Mouse (Mus musculus) forebrain, embryonic 11.5 days (tissue): ENCODE results near the gene Aatf. TPM values are rescaled to one million over a fixed set of nuclear protein-coding genes. Genes with fewer than 3 reads are reported as not detected.

Experiments used
- ATAC-seq: fragments of 200-750 bp; cut with Nextera tagmentation; replicated peaks from 2 replicates; pipeline ENCODE4 v1.8.0; 2017; ENCODE audit warnings: moderate TSS enrichment; ENCODE audit not compliant: low FRiP score
- DNase-seq: peaks from one replicate; pipeline ENCODE4 v3.0.0-alpha.2; 2017; ENCODE audit warnings: low spot score
- H3K27ac ChIP-seq: fragments of 300-500 bp; sonication (generic); 2 replicates; pipeline ENCODE4 v1.5.1; 2014; ENCODE audit warnings: low read depth, low read length
- H3K27me3 ChIP-seq: fragments of 300-500 bp; sonication (generic); 2 replicates; pipeline ENCODE4 v1.6.1; 2014; ENCODE audit warnings: mild to moderate bottlenecking, low read length, mixed read lengths; ENCODE audit not compliant: control insufficient read depth, insufficient read depth
- H3K36me3 ChIP-seq: fragments of 300-500 bp; sonication (generic); 2 replicates; pipeline ENCODE4 v1.6.1; 2014; ENCODE audit warnings: mild to moderate bottlenecking, low read length, moderate library complexity, mixed read lengths; ENCODE audit not compliant: control insufficient read depth, insufficient read depth
- H3K4me1 ChIP-seq: fragments of 300-500 bp; sonication (generic); replicated peaks from 2 replicates; pipeline ENCODE4 v1.6.1; 2014; ENCODE audit warnings: low read length, mixed read lengths; ENCODE audit not compliant: control insufficient read depth, insufficient read depth
- H3K4me2 ChIP-seq: fragments of 300-500 bp; sonication (generic); 2 replicates; pipeline ENCODE4 v1.6.1; 2014; ENCODE audit warnings: low read depth, mild to moderate bottlenecking, low read length, moderate library complexity, mixed read lengths; ENCODE audit not compliant: severe bottlenecking
- H3K4me3 ChIP-seq: fragments of 300-500 bp; sonication (generic); 2 replicates; pipeline ENCODE4 v1.5.1; 2014; ENCODE audit warnings: low read depth, low read length
- H3K9ac ChIP-seq: fragments of 300-500 bp; sonication (generic); 2 replicates; pipeline ENCODE4 v1.6.1; 2014; ENCODE audit warnings: low read length
- H3K9me3 ChIP-seq: fragments of 300-500 bp; sonication (generic); 2 replicates; pipeline ENCODE4 v1.6.1; 2016; ENCODE audit warnings: low read length, mixed read lengths; ENCODE audit not compliant: control insufficient read depth
- WGBS: fragments of 180-500 bp; shearing (Covaris S2); extraction: QIAGEN DNeasy Blood & Tissue Kit; methylation state at CpG from one replicate; pipeline ENCODE4 v1.1.7; 2014; 5-methylcytosine and 5-hydroxymethylcytosine counted together
- polyA plus RNA-seq: library from polyadenylated mRNA; unstranded; fragments of >200 nt; fragmentation: Nextera tagmentation; extraction: Ambion mirVana; gene quantifications from 2 replicates; pipeline ENCODE4 v1.2.1, GENCODE M21; 2014

Gene Aatf
- polyA plus RNA-seq, 1 experiment from 2014 or later: 53.6 TPM

DNA sequence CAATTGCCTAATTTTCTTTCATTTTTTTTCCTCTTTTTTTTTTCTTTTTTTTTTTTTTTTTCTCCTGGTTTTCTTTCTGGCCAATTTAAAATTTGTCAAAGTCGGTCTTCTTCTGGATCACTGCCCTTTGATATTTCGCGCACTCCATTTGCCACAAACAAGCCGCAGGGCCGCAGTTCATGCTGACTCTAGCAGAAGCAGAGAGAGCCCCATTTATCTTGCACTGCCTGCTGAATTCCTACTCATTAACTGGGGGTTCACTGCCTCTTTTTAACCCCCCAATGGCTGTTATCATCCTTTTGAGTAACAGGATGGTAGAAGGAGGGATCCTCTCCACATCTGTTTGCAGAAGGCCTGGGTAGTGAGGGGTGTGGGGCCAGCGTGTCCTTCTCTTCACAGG, 129.4 kb downstream of the Aatf start:
- Histone ChIP-seq H3K9ac (no peak overlapping the region), H3K4me1 (peaks cover 9% of the 10 kb centered on the region; the same call in 1 of the 2 replicates), H3K27me3 (no peaks in the 10 kb centered on the region), H3K36me3 (no peaks in the 10 kb centered on the region), H3K27ac (no peak overlapping the region), H3K4me2 (no peak overlapping the region), H3K4me3 (no peak overlapping the region), H3K9me3 (no peaks in the 10 kb centered on the region)
- no peak for ATAC-seq
- WGBS: 49% methylated on average over 6 of the region's 6 CpGs
- DNase-seq: no peak

- WGBS: 29% methylated on average over 13 of the region's 13 CpGs
- no peak overlapping the region for H3K9ac ChIP-seq
- DNase-seq: no peak
- peaks cover 9% of the 10 kb centered on the region; the same call in 1 of the 2 replicates for H3K4me1 ChIP-seq
- H3K4me3 ChIP-seq: no peak overlapping the region
- no peak overlapping the region for H3K4me2 ChIP-seq
- H3K27ac ChIP-seq: peak overlapping the region; percentile 63; the same call in 1 of the 2 replicates
- ATAC-seq: peak; percentile 46; the same call in 1 of the 2 replicates
- H3K27me3 ChIP-seq: no peaks in the 10 kb centered on the region
- H3K36me3 ChIP-seq: no peaks in the 10 kb centered on the region
- no peaks in the 10 kb centered on the region for H3K9me3 ChIP-seq
Observed at GRCm38 (mm10) chr11:84382450-84382849, 130.9 kb downstream of the Aatf start.

DNA sequence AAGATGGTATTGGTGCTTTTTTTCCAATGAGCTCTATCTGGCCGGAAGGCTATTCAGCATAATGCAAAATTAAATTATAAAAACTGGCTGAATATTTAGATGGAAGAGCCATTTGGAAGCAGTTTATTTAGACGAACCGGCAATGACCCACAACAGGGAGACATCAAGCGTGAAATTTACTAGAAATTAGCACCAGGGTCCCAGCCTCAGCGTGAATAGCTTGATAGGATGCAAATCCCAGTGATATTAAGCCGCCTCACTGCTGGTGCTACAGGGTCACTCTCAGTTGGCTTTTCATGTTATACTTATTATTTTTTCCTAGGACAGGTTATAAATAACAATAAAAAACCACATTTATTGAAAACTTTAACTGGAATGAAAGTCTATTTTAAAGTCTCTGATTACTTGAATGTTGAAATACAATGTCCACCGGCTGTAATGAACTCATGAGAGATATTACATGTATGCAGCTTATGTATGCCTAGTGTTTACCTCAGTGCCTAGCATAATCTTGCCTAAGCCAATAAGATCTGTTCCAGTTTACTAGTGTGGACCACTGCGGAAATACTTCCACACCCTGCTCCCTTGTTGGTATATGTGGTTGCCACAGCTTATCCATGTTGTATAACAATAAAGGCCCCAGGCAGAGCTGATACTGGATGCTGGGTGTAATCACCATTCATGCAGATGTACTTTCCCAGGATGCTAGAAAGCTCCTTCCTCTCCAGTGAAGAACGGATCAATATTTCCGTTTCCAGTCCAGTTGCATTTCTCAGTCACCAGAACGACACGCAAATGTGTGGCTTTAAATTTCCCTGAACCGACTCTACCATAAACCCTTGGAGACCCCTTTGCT, 136.6 kb downstream of the Aatf start:
- Histone ChIP-seq H3K4me1 (peaks cover 7% of the 10 kb centered on the region; the same call in 1 of the 2 replicates), H3K36me3 (no peaks in the 10 kb centered on the region), H3K4me3 (no peak overlapping the region), H3K27ac (peak overlapping the region; percentile 72), H3K4me2 (no peak overlapping the region), H3K9me3 (no peaks in the 10 kb centered on the region), H3K27me3 (no peaks in the 10 kb centered on the region; the same call in 1 of the 2 replicates), H3K9ac (no peak overlapping the region)
- no peak for ATAC-seq
- no peak for DNase-seq
- WGBS: 56% methylated on average over 13 of the region's 13 CpGs

DNA sequence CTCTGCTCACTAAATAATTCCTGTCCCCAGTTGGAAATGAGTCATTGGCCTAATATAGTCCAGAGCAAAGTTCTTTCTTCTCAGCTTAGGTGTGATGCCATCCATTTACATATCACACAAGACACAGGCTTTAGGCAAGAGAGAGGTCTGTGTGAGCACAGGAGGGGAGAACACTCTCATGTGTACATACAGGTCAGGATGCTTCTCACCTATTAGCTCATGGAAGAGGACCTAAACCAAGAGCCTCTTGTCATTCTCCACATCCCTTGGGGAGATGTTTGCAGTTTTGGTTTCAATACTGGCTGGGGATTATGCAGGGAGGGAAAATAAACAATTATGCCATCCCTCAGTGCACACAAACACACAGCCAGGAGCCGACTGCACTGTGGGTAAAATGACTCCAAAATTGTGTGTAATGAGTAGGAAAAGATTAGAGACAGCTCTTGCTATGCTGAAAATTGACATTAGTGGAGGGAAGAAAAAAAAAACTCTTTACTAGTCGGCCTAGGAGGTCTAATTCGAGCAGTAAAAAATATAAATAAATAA, 137.3 kb downstream of the Aatf start:
- no peak for DNase-seq

DNA sequence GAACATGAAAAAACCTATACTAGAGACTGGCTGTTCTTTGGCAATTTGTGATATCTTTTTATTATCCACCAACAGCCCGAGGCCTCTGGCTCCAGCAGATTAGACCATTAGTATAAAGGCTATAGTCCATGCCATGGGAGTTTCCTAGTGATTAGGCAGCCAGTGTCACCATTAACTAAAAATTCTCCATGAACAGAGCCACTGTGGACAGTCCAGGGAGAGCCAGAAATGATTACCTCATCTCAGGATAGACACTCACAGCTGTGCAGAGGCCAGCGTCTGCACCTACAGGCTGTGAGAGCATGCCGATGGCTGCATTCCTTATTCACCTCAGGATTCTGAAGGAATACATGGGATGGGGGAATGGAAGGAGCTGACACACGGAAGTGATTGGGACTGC, 140.2 kb downstream of the Aatf start:
- Histone ChIP-seq H3K9ac (no peak overlapping the region), H3K4me1 (peaks cover 7% of the 10 kb centered on the region; the same call in 1 of the 2 replicates), H3K4me3 (no peak overlapping the region), H3K9me3 (no peaks in the 10 kb centered on the region), H3K27ac (no peak overlapping the region), H3K36me3 (no peaks in the 10 kb centered on the region), H3K4me2 (no peak overlapping the region), H3K27me3 (no peaks in the 10 kb centered on the region; the same call in 1 of the 2 replicates)
- DNase-seq: no peak
- ATAC-seq: no peak
- WGBS: 87% methylated on average over 4 of the region's 4 CpGs

More for the DNA sequence above, 137.3 kb downstream of the Aatf start:
- H3K9ac ChIP-seq: no peak overlapping the region
- WGBS: 23% methylated on average over 3 of the region's 3 CpGs
- no peaks in the 10 kb centered on the region for H3K36me3 ChIP-seq
- H3K4me1 ChIP-seq: peaks cover 7% of the 10 kb centered on the region; the same call in 1 of the 2 replicates
- H3K4me2 ChIP-seq: no peak overlapping the region
- H3K9me3 ChIP-seq: no peaks in the 10 kb centered on the region
- ATAC-seq: peak; percentile 51
- H3K4me3 ChIP-seq: no peak overlapping the region
- H3K27me3 ChIP-seq: no peaks in the 10 kb centered on the region; the same call in 1 of the 2 replicates
- peak overlapping the region; percentile 43; the same call in 1 of the 2 replicates for H3K27ac ChIP-seq

Other genes starting within 250 kb of the Aatf start
- gene Lhx1, start 12.0 kb upstream of the Aatf start, polyA plus RNA-seq: 9.4 and 10.9 TPM in 2 replicates